In the genomic region with DNA sequence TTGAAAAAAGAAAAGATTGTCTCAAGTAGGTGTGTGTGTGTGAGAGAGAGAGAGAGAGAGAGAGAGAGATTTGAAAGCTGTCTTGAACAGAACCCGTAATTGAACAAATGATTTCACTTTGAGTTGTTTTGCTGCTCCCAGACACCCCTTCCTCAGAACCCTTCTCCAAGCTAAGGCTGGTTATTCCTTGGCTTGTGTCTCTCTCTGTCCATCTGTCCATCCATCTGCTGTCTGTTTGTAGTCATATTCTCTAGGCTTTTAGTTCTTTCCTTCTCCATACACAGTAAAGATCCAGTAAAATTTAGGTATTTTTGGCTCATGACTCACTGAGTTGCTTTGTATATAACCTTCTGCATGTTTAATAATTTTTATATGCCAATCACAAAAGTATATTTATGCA, we compare ENCODE assay signal across 19 mouse cellular contexts.
A peak's percentile ranks its signal among the peaks of the same experiment; 100 is the strongest.
DNase-seq lines count a peak whose midpoint lies in the region; ATAC-seq and TF ChIP-seq lines count a peak whose summit lies in the region.
"Had no signal": no experiment of that assay in that cellular context is flagged by ENCODE, and none has a peak within 500 bp of the region (broad histone marks: within the 10 kb centered on the region; RNA-seq: fewer than 3 reads in every experiment).

No protein-coding gene starts in this region.

- no peak for TF ChIP-seq POLR2A in brain, embryonic 14.5 days (IDR thresholded peaks at IDR 0.05; ENCODE audit: borderline replicate concordance, extremely low read depth, insufficient read depth, insufficient read length, poor library complexity, severe bottlenecking)

- no peak overlapping the region for H3K9ac ChIP-seq in forebrain, postnatal 0 days
- no peak overlapping the region for H3K9ac ChIP-seq in forebrain, embryonic 13.5 days
- H3K9ac ChIP-seq: embryonic facial prominence, embryonic 13.5 days; embryonic facial prominence, embryonic 15.5 days; forebrain, embryonic 12.5 days; forebrain, embryonic 15.5 days had no signal

- no peak overlapping the region for H3K4me2 ChIP-seq in forebrain, postnatal 0 days (ENCODE audit: low read depth)
- H3K4me2 ChIP-seq in forebrain, embryonic 13.5 days, result no peak overlapping the region
- H3K4me2 ChIP-seq: embryonic facial prominence, embryonic 13.5 days; embryonic facial prominence, embryonic 15.5 days; forebrain, embryonic 12.5 days; forebrain, embryonic 15.5 days had no signal

- no peak overlapping the region for H3K27ac ChIP-seq in forebrain, postnatal 0 days (ENCODE audit: low read depth, low read length)
- no peak overlapping the region for H3K27ac ChIP-seq in forebrain, embryonic 13.5 days
- H3K27ac ChIP-seq in left cerebral cortex, adult 2 months, result no peak overlapping the region
- H3K27ac ChIP-seq: embryonic facial prominence, embryonic 13.5 days; embryonic facial prominence, embryonic 15.5 days; forebrain, embryonic 10.5 days; forebrain, embryonic 12.5 days; forebrain, embryonic 15.5 days had no signal

- no peaks in the 10 kb centered on the region for H3K4me1 ChIP-seq in forebrain, postnatal 0 days (ENCODE audit: insufficient read depth)
- no peaks in the 10 kb centered on the region for H3K4me1 ChIP-seq in forebrain, embryonic 13.5 days
- H3K4me1 ChIP-seq: embryonic facial prominence, embryonic 13.5 days; embryonic facial prominence, embryonic 15.5 days; forebrain, embryonic 10.5 days; forebrain, embryonic 12.5 days; forebrain, embryonic 15.5 days had no signal

- TF ChIP-seq CTCF in forebrain, postnatal 0 days (IDR thresholded peaks at IDR 0.05; ENCODE audit: low read depth), result no peak
- TF ChIP-seq CTCF in brain, embryonic 14.5 days (IDR thresholded peaks at IDR 0.05; ENCODE audit: borderline replicate concordance, extremely low read depth, insufficient read depth, insufficient read length), result no peak
- TF ChIP-seq CTCF in left cerebral cortex, adult 2 months (IDR thresholded peaks at IDR 0.05), result no peak

- peak; percentile 32 for DNase-seq in forebrain, postnatal 0 days
- DNase-seq in brain, adult 2 months (ENCODE audit: low read depth, low spot score), result peak; percentile 56
- DNase-seq in brain, embryonic 14.5 days (ENCODE audit: low read depth), result peak; percentile 5
- no peak for DNase-seq in left cerebral cortex, adult 2 months (ENCODE audit: extremely low spot score in 1 of 2, low spot score in 2 of 2)
- DNase-seq: adrenal gland, adult 2 months; adrenal gland, postnatal 10 days; adrenal gland, postnatal 25 days; cerebellum, adult 11 months; cerebellum, adult 2 months; cerebellum, adult 9-10 months; cerebellum, postnatal 36 days; embryo, embryonic 11 days had no signal

- H3K27me3 ChIP-seq in forebrain, postnatal 0 days (ENCODE audit: insufficient read depth, low read length), result no peaks in the 10 kb centered on the region
- H3K27me3 ChIP-seq in forebrain, embryonic 13.5 days, result no peaks in the 10 kb centered on the region
- H3K27me3 ChIP-seq: embryonic facial prominence, embryonic 13.5 days; embryonic facial prominence, embryonic 15.5 days; forebrain, embryonic 12.5 days; forebrain, embryonic 15.5 days had no signal

- WGBS in forebrain, postnatal 0 days, result 45% methylated on average over 1 of the region's 1 CpGs
- 88% methylated on average over 1 of the region's 1 CpGs for WGBS in forebrain, embryonic 13.5 days

- intact Hi-C loops in left cerebral cortex, adult 2 months (cut with DNase I), result no loop called here

- peak; percentile 53; the same call in 1 of the 2 replicates for ATAC-seq in forebrain, postnatal 0 days
- no peak for ATAC-seq in forebrain, embryonic 13.5 days
- ATAC-seq: forebrain, embryonic 15.5 days had no signal

- no peaks in the 10 kb centered on the region for H3K36me3 ChIP-seq in forebrain, postnatal 0 days (ENCODE audit: insufficient read depth)
- H3K36me3 ChIP-seq in forebrain, embryonic 13.5 days (ENCODE audit: poor library complexity, severe bottlenecking), result no peaks in the 10 kb centered on the region
- H3K36me3 ChIP-seq: embryonic facial prominence, embryonic 13.5 days; embryonic facial prominence, embryonic 15.5 days; forebrain, embryonic 10.5 days; forebrain, embryonic 12.5 days; forebrain, embryonic 15.5 days had no signal

- no peaks in the 10 kb centered on the region for H3K9me3 ChIP-seq in forebrain, postnatal 0 days (ENCODE audit: low read length)
- H3K9me3 ChIP-seq in forebrain, embryonic 13.5 days (replicated peaks), result peaks cover 5% of the 10 kb centered on the region; the same call in 1 of the 2 replicates
- H3K9me3 ChIP-seq: embryonic facial prominence, embryonic 13.5 days; embryonic facial prominence, embryonic 15.5 days; forebrain, embryonic 10.5 days; forebrain, embryonic 15.5 days had no signal

- H3K4me3 ChIP-seq in forebrain, postnatal 0 days (ENCODE audit: low read depth, low read length), result no peak overlapping the region
- H3K4me3 ChIP-seq in forebrain, embryonic 13.5 days, result no peak overlapping the region
- H3K4me3 ChIP-seq in left cerebral cortex, adult 2 months, result no peak overlapping the region
- H3K4me3 ChIP-seq: embryonic facial prominence, embryonic 13.5 days; embryonic facial prominence, embryonic 15.5 days; erythroblast, embryonic 14.5 days; forebrain, embryonic 10.5 days; forebrain, embryonic 12.5 days; forebrain, embryonic 15.5 days had no signal

Comparison
In these comparisons a context has a peak if more than half of its experiments do, and no peak if none do; other contexts are left out.
1. DNase-seq: peak in forebrain, postnatal 0 days (single experiment), brain, adult 2 months (single experiment) and brain, embryonic 14.5 days (single experiment); none in left cerebral cortex, adult 2 months (0 of 2).